Mouse (Mus musculus) skeletal muscle tissue, adult 2 months (tissue): Measurements from ENCODE around the gene Olfr1336.
"Not testable (repeated sequence)": the region's sequence is repeated elsewhere in the genome, so short reads cannot be mapped to it uniquely, and the experiment has no call there.

Experiments
- DNase-seq: peaks from one replicate; pipeline ENCODE4 v3.0.0-alpha.2; 2012; ENCODE audit warnings: low read depth, low spot score

The Olfr1336 gene

DNA sequence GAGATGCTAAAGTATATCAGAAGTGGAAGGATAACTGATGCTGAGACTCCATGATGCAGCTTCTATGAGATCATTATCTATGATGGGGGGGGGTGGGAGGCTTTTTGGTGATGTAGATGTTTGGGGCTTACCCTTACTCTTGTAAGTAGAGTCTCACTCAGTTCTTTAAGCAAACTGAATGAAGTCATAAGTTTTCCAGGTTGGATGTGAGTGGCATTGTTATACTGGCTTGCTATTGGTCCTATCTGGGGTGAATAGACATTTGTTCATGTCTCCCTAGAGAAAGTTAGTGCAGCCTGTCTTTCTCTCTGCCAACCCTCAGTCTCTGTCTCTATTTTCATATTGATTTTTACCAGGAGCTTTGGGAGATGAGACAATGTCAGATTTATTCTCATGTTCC, at the start of gene Olfr1336:
Gene Olfr1336 (plus strand): TSS at position 301 of the 400 bp plus-strand sequence.
- no peak for DNase-seq

DNA sequence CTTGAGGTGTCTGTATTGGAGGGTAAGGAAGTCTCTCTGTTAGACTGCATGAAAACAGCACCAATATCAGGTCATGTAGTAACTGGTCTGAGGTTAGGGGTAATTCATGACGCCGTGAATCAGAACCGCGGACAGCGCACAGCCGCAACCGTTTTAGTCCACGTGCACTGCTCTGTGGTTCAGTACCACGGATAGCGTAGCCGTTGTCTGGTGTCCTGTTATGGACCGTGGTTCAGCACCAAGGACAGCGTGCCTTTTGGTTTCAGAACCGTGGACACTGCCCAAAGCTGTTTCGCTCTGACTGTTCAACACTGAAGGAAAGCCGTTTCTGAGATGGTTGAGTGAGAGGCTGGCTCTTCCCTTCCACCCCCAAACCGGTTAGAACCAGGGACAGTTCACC, 45.9 kb upstream of the Olfr1336 start, which contains the start of gene Gm20715:
Gene Gm20715 (plus strand): TSS at position 235 of the 400 bp plus-strand sequence.
- peak; percentile 92 for DNase-seq

DNA sequence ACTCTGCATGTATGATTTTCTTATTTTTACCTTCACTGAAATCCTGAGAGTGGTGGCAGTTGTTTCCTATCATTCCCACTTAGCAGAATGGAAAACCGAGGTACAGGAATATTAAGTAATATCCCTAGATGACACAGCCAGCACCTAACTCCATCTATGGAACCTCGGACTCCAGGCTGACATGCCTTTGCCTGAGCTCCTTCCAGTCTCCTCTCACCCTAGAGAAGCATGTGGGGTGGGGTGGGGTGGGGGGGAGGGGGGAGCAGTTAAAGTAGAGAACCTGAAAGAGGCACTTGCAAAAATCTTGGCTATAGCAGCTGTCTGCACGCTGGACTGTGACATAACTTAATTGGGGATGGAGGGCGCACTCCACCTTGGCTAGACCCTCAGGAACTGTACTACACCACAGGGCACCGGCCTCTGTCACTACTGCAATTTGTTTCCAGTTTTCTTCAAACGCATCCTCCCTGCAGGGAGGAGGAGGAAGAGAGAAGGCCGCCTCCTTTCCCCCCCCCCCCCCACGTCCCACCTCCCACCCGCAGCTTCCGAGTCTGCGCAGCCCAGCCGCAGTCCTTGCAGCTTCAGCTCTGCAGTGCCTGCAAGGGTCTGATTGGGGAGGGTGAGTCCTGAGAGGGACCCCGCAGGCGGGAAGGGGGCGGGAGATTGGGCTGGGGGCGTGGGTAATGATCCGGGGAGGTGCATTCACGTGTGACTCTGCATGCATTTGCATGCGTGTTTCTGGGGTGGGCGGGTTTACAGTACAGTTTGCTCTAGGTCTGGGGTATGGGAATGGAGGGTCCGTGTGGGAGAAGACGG, 41.1 kb upstream of the Olfr1336 start:
- no peak for DNase-seq

DNA sequence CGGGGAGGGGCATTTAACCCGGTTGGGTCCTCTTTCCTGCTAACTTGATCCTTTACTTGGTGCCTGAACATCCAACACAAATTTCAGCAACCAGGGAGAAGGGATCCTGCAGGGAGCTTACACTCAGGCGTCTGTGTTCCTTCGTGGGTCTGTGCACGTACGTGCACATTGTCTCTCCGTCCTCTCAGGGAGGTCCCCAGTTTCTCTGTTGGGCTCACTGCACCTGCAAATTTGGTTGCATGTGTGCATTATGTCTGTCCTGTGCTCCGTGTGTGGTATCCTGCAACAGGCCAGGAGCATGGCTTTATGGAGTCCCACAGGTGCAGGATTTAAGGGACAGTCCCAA, 40.6 kb upstream of the Olfr1336 start:
- DNase-seq, result no peak

DNA sequence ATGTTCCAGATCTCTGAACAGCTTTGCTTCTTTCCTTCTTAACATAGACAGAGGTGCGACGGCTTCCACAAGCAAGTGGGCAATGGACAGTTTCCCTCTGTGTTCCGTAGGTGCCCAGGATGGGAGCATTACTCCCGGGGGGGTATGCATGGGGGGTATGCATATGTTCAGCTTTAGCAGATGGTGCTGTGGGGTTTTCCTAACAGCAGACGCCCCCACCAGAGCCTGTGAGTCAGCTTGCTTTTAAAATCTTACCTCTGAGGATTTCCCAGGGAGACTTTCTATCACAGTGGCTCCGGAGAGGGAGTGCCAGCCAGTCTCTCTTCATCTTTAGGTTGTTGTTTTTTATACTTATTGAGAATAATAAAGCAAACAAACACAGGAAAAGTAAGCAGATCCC, 36.1 kb upstream of the Olfr1336 start:
- no peak for DNase-seq

DNA sequence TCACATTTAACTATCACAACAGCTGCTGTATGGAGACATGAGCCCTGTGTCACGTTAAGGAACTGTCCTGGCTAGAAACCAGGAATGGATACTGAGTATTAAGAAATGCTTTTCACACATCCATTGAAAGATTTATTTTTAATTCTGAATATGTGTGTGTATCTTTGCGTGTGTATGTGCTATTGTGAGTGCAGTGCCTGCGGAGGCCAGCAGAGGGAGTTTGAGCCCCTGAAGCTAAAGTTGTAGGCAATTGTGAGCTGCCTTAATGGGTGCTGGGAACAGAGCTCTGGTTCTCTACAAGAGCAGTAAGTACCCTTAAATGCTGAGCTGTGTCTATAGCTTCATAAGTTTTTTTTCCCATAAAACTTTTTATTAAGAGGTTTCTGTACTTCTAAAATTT, 26.6 kb upstream of the Olfr1336 start:
- no peak for DNase-seq

DNA sequence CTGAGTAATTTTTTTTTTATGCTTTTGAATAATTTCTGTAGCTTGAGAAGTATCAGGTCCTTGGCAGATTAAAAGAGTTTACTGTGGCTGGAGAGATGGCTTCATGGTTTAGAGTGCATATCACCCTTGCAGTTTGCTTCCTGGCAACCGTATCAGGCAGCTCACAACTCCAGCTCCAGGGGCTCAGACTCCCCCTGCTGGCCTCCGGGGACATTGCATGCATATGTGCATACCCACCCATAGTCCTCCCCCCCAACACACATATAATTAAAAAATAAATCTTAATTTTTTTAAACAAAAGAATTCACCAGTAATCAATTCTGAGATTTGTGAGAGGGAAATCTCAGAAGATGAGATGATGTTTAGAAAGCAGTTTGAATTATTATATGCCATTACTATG, 25.6 kb upstream of the Olfr1336 start:
- peak; percentile 5 for DNase-seq

DNA sequence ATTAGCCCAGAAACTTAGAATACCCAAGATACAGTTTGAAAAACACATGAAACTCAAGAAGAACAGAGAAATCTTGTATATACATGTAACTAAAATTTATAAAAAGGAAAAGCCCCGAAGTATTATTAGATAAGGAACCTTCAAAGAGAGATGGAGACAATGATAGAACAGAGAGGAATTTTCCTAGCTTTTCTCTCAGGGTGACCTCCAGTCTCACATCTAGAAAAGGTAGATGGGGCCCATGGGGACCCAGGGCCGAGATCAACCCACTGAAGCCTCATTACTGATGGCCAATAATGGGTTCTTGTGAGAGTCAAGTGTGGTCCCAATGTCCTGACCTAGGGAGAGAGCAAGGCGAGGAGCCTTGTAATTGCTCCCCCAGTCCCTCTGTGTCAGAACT, 17.6 kb upstream of the Olfr1336 start, which contains the start of gene Olfr1344:
Gene Olfr1344 (plus strand): TSS at position 301 of the 400 bp plus-strand sequence.
- DNase-seq, result no peak

DNA sequence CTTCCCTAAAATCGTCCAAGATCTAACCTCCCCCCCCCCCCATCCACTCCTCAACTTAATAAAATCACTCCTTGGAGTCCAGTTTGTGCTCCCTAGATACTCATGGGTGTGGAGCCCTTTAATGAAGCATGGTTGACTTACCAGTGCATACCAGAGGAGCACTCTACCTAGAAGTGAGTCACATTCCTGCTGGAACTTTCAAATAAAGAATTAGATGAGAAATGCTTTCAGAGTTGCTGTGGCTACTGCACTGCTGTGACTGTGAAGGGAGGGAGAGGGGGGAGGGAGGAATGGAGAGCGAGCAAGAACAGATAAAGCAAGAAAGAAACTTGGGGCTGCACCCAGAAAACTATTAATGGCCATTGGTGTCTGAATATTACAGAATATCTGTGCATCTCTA, 14.8 kb upstream of the Olfr1336 start:
- DNase-seq, result no peak

DNA sequence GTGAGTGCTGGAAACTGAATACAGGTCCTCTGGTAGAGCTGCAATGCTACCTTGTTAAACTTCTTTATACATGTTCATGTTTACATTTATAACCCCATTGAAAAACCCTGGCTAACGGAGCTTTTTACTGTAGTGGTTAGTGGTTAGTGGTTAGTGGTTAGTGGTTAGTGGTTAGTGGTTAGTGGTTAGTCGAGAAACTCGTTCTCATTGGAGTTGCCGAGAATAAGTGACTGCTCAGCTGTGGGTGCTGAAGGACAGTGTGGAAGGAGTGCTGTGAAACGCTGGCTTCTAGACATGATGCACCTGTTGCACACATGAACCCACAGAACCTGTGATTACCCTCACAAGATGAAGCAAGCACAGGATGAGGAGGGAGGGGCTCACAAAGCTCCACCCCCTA, 8.2 kb upstream of the Olfr1336 start:
- DNase-seq, result no peak

DNA sequence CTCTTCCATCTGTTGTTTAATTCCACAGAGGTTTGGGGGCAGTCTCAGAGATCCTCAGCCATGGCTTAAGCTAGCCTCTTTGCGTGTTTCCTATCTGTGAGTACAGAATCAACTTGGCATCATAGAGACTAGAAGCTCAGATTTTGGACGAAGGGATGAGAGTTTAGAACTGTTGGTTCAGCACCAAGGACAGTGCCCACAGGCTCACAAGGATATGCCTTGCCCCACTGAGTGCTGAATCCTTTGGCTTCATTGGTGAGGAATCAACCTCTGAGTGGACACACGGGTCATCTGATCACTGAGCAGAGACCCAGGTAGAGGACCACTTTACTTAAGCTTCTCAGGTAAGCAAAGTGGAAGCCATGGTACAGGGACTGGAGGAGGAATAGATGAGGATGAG, 431 bp downstream of the Olfr1336 start:
- DNase-seq, result no peak

DNA sequence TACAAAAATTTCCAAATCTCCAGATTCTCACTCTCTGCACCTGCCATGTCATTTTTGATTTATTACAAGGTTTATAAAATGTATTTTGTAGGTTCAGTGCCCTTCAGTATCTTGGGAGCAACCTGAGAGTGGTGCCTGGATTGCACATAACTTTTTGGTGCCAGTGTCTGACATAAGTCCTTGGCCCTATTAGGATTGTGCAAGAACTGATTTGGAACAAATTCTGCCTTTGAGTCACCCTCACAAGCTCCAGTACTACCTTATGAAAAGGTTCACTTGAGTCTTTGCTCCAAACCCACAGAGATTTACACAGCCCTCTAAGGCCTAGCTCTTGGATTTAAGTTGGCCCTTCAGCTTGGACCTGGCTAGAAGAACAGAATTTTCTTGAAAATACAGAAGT, 11.0 kb downstream of the Olfr1336 start, which contains the start of gene Olfr1346:
Gene Olfr1346 (plus strand): TSS at position 151 of the 400 bp plus-strand sequence.
- no peak for DNase-seq

DNA sequence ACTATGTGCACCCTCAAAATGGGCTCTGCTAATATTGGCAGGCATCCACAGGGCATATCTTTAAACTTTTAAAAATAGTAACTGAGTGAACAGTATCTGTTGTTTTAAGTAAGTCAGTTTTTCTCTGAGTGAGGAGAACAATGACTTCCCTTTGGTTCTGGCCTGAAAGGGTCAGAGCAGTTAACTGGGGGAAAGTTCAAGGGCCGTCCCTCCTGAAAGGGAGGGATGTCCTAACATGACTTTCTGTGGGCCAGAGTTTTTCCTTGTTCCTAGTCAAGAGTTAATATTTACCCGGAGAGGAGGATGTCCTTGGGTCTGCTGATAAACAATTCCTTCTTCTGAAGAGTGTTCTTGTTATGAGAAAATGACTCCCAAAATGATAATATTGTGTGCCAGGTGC, 21.7 kb downstream of the Olfr1336 start:
- not testable (repeated sequence) for DNase-seq

DNA sequence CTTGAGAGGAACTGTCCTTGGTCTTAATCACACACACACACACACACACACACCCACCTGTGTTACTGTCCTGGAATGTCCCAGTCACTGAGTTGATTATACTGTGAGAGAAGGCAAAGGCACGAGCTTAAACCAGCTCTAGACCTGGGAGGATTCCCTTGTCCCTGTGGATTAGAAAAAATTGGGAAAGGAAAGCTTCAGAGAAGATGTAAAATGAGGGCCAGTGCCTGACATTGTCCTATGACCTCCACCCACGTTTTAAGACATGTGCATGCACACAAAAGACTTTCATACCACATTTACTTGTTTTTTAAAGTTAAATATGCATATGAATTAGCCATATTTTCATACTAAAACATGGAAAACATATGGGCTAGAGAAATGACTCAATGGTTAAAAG, 30.9 kb downstream of the Olfr1336 start, which contains the start of gene Olfr5:
Gene Olfr5 (minus strand): TSS at position 101 of the 400 bp plus-strand sequence.
- no peak for DNase-seq

DNA sequence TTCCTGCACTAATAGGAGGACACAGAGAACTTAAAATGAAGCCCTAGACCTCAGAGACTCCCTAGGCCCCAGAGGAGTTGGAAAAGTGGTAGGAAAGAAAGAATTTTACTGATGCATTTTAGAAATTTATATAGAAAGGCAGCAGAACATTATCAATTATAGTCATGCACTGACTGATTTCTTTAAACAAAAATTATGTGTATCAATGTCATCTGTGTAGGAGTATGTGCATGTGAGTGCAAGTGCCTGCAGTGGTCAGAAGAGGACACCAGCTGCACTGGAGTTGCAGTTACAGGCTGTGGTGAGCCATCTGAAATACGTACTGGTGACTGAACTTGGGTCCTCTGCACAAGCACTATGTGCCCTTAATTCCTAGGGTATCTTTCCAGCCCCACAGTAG, 43.7 kb downstream of the Olfr1336 start, which contains the start of gene Olfr1347:
Gene Olfr1347 (minus strand): TSS at position 101 of the 400 bp plus-strand sequence.
- no peak for DNase-seq

DNA sequence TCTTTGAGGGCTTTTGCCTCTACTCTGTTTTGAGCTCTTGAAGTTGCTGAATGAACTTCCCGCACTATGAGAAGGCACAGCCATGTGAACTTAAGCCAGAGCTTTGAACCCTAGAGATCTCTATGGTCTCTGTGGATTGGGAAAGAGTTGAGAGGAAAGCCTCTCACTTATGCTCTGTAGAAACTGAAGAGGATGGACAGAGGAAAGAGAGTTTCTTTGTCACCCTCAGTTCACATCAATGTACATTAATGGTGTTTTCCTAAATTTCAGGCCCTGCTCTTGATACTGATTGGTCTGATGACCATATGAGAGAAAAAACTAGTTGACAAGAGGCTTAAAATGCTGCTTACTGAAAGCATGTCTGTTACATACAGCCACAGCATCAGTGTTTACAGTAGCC, 52.7 kb downstream of the Olfr1336 start, which contains the start of gene Olfr1348:
Gene Olfr1348 (minus strand): TSS at position 101 of the 400 bp plus-strand sequence.
- no peak for DNase-seq
